Mouse (Mus musculus): Measurements from ENCODE around the gene Ric3.

Gene Ric3

DNA sequence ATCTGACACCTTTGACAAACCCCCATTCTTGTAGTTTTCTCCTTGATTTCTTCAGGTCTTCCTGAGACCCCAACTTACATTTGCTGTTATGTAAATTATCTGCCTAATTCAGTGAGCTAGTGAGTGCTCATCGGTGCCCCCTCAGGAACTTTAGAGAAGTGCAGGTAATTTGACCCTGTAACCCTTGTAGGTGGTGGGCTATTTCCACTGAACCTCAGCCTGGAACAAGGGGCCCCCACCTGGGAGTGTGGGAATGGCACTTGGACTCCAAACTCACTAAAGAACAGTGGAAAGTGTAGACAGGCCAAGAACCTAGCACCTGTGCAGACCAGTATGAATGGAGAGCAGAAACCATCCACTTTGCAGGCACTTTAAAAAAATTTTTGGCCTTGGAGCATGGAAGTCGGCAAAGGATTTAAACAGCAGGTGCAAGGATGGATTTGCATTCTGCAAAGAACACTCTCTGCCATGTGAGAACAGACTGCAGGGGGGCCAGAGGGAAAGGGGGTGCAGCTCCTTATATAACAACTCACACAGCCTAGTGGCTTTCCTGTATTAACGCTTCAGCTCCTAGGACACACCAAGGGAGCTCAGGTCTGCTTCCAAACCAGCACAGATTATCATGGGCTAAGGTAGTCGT is 82.7 kb downstream of the Ric3 start:
- peak; percentile 63 to 64 for DNase-seq

GRCm38 (mm10) chr7:108996156-108996555 is 87.0 kb downstream of the Ric3 start:
- no peak for DNase-seq

DNA sequence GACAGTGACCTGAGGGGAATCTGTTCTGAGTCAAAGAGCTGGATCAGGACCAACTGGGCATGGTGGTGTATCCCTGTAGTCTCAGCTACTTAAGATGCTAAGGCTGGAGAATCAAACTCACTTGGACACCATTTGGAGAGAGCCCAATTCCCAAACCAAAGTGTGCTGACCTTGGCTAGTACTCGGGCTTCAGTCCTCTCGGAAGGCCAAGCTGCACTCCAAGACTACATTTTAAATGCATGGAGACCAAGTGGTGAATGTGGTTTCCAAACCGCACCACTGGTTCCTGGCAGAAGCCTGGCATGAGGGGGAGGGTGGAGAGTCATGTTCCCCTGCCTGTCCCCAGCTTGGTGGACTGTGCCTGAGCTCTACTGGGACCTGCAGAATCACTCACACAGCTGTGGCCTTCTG is 89.2 kb downstream of the Ric3 start:
- DNase-seq = no peak

GRCm38 (mm10) chr7:108993230-108993629 is 89.9 kb downstream of the Ric3 start:
- DNase-seq = no peak

- no peak for DNase-seq
Observed at GRCm38 (mm10) chr7:108991207-108991606, 91.9 kb downstream of the Ric3 start.

DNA sequence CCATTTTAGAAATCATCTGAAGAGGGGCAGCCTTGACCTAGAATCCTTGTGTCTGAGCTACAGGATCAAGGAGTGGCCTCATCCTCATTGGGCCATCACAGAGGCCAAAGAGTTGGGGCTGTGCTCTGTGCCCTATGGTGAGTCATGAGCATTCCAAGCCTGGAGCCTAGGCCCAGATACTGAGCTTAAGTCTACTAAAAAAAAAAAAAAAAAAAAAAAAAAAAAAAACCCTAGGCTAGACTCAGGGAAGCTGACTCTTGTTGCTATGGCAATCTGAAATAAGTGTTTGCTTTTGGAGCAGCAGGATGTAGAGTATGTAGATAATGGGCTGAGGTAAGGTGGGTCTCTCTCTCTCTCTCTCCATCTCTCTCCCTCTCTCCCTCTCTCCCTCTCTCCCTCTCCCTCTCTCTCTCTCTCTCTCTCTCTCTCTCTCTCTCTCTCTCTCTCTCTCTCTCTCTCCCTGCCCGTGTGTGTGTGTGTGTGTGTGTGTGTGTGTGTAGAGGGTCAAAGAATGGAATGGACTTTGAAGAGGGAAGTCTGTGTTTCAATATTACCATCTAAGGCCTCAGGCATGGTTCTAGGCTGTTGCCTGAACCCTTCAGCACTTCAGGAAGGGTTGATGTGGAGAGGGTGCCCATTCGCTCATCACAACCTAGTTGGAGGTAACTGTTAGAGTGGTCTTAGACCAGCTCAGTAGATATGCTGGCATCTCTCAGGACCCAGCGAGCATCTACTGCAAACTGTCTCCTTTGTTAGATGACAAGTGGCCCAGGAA is 97.0 kb downstream of the Ric3 start:
- no peak for DNase-seq

Data from cerebellum, adult 18-20 months (tissue).